Mouse (Mus musculus) bone marrow macrophage, adult 2 months (primary cell): ENCODE measurements at regions not wholly inside any gene's neighbourhood (a gene's known extent, or its start where the extent isn't known, plus 50 kb on each side); places are given as distances from the start of the nearest gene placed in this dataset.

Experiments
- H3K27ac ChIP-seq: 2 replicates; pipeline ENCODE4 v1.5.1; 2012; ENCODE audit warnings: low read depth, low read length; ENCODE audit not compliant: insufficient read depth
- H3K4me1 ChIP-seq: 2 replicates; pipeline ENCODE4 v1.6.1; 2012; ENCODE audit warnings: low read length; ENCODE audit not compliant: control insufficient read depth, insufficient read depth
- H3K4me3 ChIP-seq: 2 replicates; pipeline ENCODE4 v1.5.1; 2012; ENCODE audit warnings: mild to moderate bottlenecking, low read length, moderate library complexity; ENCODE audit not compliant: insufficient read depth
- CTCF ChIP-seq: IDR thresholded peaks from 2 replicates; pipeline ENCODE4 v1.5.1; 2012; ENCODE audit warnings: low read depth, mild to moderate bottlenecking, low read length, moderate library complexity
- POLR2A ChIP-seq: IDR thresholded peaks from 2 replicates; pipeline ENCODE4 v1.6.1; 2012; ENCODE audit warnings: mild to moderate bottlenecking, low read depth, low read length, borderline replicate concordance

GRCm38 (mm10) chr3:140150530-140150951, 945.0 kb downstream of the Stpg2 start:
- TF ChIP-seq CTCF (no peak), POLR2A (no peak)
- no peaks in the 10 kb centered on the region for H3K4me1 ChIP-seq
- no peak overlapping the region for H3K4me3 ChIP-seq
- H3K27ac ChIP-seq: no peak overlapping the region

GRCm38 (mm10) chr3:140179471-140179870, 974.0 kb downstream of the Stpg2 start:
- H3K4me1 ChIP-seq: no peaks in the 10 kb centered on the region
- TF ChIP-seq CTCF (no peak), POLR2A (no peak)
- no peak overlapping the region for H3K27ac ChIP-seq
- H3K4me3 ChIP-seq: no peak overlapping the region

- TF ChIP-seq CTCF (no peak), POLR2A (no peak)
- Histone ChIP-seq H3K27ac (no peak overlapping the region), H3K4me1 (no peaks in the 10 kb centered on the region), H3K4me3 (no peak overlapping the region)
Observed at GRCm38 (mm10) chr3:140182690-140183089, 977.2 kb downstream of the Stpg2 start.

GRCm38 (mm10) chr3:140184899-140185525, 979.5 kb downstream of the Stpg2 start:
- Histone ChIP-seq H3K27ac (no peak overlapping the region), H3K4me3 (no peak overlapping the region), H3K4me1 (no peaks in the 10 kb centered on the region)
- TF ChIP-seq CTCF: no peak
- no peak for TF ChIP-seq POLR2A

GRCm38 (mm10) chr3:140205914-140206313, 1000.4 kb downstream of the Stpg2 start:
- H3K4me3 ChIP-seq: no peak overlapping the region
- no peaks in the 10 kb centered on the region for H3K4me1 ChIP-seq
- no peak overlapping the region for H3K27ac ChIP-seq
- TF ChIP-seq POLR2A (no peak), CTCF (no peak)

- Histone ChIP-seq H3K4me1 (no peaks in the 10 kb centered on the region), H3K27ac (no peak overlapping the region), H3K4me3 (no peak overlapping the region)
- TF ChIP-seq CTCF: no peak
- TF ChIP-seq POLR2A: no peak
Observed at GRCm38 (mm10) chr3:140221478-140221877, 990.7 kb downstream of the Pdha2 start.

- Histone ChIP-seq H3K4me3 (no peak overlapping the region), H3K27ac (no peak overlapping the region), H3K4me1 (no peaks in the 10 kb centered on the region)
- TF ChIP-seq POLR2A: no peak
- TF ChIP-seq CTCF: no peak
Observed at GRCm38 (mm10) chr3:140230712-140231111, 981.4 kb downstream of the Pdha2 start.

- H3K4me3 ChIP-seq: no peak overlapping the region
- TF ChIP-seq POLR2A (no peak), CTCF (no peak)
Observed at GRCm38 (mm10) chr3:140233144-140233543, 979.0 kb downstream of the Pdha2 start.

GRCm38 (mm10) chr3:140233809-140234208, 978.3 kb downstream of the Pdha2 start:
- H3K27ac ChIP-seq: no peak overlapping the region
- no peak overlapping the region for H3K4me3 ChIP-seq
- no peaks in the 10 kb centered on the region for H3K4me1 ChIP-seq
- no peak for TF ChIP-seq POLR2A
- no peak for TF ChIP-seq CTCF

More at GRCm38 (mm10) chr3:140233144-140233543, 979.0 kb downstream of the Pdha2 start:
- Histone ChIP-seq H3K4me1 (no peaks in the 10 kb centered on the region), H3K27ac (no peak overlapping the region)

- TF ChIP-seq POLR2A (no peak), CTCF (no peak)
- no peaks in the 10 kb centered on the region for H3K4me1 ChIP-seq
- no peak overlapping the region for H3K4me3 ChIP-seq
- H3K27ac ChIP-seq: no peak overlapping the region
Observed at GRCm38 (mm10) chr3:140239276-140239675, 972.9 kb downstream of the Pdha2 start.
